Mouse (Mus musculus): ENCODE results near the gene Phykpl.
"Not testable (repeated sequence)": the region's sequence is repeated elsewhere in the genome, so short reads cannot be mapped to it uniquely, and the experiment has no call there.

The Phykpl gene

DNA sequence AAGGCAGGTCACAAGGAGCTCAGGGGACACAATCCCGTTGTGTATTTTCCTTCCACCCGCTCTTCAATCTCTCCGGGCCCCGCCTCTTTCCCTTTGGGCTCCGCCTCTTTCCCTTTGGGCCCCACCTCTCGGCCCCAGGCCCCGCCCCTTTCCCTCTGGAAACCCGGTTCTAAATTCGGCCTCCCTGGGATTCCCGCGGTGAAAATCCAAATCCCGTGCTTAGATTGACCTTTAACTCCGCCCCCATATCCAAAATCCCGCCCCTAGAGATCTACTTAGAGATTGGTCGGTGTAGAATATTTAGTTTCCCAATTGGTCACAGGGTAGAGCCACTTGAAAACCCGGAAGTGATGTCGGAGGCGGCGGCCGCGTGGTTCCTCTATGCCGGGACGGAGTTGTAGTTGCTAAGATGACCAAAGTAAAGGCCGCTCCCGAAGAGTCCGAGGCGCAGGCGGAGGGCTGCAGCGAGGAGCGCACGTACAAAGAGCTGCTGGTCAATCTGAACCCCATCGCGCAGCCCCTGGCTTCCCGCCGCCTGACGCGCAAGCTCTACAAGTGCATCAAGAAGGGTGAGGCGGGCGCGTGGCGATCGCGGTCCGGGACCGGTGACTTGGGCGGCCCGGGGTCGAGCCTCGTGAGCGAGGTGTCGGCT, 35.0 kb downstream of the Phykpl start, which contains the start of gene Nhp2:
Nhp2 (plus strand) TSS at position 327 of the 652 bp plus-strand sequence.
- peak; percentile 97 to 98 for DNase-seq

DNA sequence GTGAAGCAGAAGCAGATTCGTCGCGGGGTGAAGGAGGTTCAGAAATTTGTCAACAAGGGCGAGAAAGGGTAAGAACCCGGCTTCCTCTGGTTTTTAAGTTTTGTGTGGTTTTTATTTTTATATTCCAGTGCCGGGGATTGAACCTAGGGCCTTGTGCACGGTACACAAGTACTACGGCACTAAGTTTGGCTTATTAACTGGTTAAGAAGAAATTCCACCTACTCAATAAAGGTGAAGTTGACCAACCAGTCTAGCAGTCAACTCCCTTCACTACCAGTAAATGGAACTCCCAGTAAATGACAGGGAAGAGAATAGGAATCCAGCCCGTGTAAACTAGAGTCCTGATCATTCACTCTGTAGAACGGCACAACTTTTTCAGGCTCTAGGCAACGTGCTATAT, 35.5 kb downstream of the Phykpl start:
- DNase-seq, result no peak

DNA sequence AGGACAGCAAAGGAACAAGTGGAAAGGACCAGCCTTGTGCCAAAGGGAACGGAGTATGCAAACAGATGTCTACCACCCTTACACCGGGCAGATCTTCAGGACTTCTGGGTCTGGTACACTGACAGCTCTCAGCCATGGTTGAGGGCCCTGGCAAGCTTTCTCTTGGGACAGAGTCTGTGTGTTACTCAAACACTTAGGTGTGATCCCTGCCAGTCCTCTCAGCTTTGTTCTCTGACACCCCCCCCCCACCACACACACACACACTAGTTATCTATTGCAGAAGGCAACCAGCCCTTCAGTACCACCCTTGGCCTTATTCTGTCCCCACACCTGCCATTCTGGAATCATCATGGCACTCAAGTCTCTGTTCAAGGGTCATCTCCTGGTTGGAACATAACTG, 37.2 kb downstream of the Phykpl start:
- DNase-seq, result no peak

- peak; percentile 68 to 72 for DNase-seq
Observed at GRCm38 (mm10) chr11:51622971-51623491, 38.5 kb downstream of the Phykpl start.

- no peak for DNase-seq
Observed at GRCm38 (mm10) chr11:51625187-51625820, 40.7 kb downstream of the Phykpl start.

DNA sequence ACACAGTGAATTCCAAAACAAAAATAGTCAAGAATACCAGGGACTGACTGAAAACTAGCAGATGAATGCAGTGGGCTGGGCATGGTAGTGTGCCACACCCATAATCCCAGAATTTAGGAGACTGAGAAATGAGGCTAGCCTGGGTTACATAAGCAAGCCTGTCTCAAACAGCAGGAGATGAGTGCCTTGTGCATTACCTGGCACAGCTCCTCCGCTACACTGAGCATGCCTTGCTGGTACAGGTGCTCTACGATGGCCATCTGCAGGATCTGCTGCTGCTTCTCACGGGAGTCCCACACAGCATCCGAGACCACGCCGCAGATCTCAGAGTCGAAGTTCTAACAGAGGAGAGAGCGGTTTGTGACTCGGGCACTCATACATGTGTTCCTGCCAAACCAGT, 42.9 kb downstream of the Phykpl start:
- no peak for DNase-seq

- DNase-seq, result no peak
Observed at GRCm38 (mm10) chr11:51627907-51628306, 43.4 kb downstream of the Phykpl start.

DNA sequence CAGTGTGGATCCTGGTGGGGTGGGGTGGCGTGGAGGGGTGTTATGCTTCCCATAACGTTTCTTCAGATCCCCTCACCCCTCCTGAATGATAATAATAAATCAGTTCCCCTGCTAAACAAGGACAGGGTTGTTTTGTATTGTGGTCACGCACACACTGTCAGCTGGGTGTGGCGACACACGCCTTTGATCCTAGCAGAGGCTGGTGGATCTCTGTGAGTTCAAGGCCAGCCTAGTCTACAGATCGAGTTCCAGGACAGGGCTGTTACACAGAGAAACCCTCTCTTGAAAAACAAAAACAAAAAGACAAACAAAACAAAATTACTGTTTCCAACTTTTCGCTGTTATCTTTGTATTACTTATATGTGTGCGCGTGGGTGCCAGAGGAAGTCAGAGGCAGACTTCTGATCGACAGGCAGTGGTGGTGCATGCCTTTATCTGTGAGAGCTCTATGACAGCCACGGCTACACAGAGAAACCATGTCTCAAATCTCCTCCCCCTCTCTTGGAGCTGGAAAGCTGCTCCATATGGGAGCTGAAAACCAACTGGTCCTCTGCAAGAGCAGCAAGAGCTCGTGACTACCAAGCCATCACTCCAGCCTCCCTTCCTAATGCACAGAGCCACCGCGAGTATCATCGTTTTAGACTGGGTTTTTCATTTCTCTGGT, 45.2 kb downstream of the Phykpl start:
- DNase-seq, result no peak

DNA sequence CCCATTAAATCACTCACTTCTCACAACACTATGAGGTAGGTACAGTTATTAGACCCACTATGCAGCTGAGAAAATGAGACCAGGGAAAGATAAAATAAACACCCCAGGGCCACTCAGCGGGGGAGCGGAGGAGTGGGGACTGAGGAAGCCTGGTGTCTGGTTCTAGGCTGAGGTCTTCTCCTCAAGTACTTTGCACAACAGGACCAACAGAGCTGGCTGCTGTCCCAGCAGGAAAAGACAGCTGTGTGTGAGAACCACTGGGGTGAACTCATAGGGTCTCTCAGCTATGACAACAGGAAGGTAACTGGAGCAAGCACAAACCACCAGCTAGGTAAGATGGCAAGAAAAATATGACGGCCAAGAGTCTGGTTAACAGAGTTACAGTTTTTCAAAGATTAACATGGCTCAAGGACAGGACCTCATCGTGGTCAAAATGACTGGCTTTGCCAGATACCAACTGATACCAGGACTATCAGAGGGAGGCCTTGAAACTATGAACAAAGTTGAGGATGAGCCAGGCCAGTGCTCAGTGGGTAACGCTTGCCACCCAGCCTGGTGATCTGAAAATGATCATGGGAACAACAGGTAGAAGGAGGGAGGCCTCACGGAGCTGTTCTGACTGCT, 47.7 kb downstream of the Phykpl start:
- no peak for DNase-seq

GRCm38 (mm10) chr11:51633200-51633599, 48.6 kb downstream of the Phykpl start:
- DNase-seq, result not testable (repeated sequence)

DNA sequence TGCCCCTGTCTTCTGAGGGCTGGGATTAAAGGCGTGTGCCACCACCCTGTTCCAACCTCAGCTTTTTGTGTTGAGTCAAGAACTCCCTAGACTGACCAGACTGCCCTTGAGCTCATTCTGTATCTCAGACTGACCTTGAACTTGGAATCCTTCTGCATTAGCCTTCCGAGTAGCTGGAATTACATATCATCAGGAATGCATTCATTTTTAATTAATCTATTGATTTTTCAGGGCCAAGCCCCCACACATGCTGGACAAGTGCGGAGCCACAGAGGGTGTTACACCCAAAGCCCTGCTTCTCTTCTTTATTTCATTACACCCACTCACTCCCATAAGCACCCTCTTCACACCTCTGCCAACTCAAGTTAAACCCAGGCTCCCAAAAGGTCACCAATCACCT, 49.2 kb downstream of the Phykpl start:
- DNase-seq, result no peak

DNA sequence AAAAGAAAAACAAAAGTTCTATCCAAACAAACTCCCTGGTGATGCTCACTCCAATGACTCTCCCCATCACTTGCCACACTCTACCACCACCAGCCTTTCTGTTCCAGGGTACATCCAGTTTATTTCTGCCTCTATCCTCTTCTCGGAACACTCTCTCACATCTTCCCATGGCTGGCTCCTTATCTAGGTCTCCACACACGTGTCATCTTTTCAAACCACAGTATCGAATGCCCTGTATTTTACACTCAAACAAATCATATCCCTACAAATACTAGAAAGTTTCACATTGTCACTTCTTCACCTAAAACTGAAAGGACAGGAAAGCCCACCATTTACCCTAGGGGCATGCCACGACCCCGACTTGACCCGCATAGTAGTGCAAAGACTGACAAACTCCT, 50.6 kb downstream of the Phykpl start:
- DNase-seq, result no peak

- peak; percentile 90 to 93 for DNase-seq
Observed at GRCm38 (mm10) chr11:51635525-51636322, 51.2 kb downstream of the Phykpl start, which contains the start of gene Rmnd5b. TSS of gene Rmnd5b (minus strand) at chr11:51635896.

GRCm38 (mm10) chr11:51636323-51636684, 51.7 kb downstream of the Phykpl start:
- DNase-seq, result peak; percentile 63 to 76

DNA sequence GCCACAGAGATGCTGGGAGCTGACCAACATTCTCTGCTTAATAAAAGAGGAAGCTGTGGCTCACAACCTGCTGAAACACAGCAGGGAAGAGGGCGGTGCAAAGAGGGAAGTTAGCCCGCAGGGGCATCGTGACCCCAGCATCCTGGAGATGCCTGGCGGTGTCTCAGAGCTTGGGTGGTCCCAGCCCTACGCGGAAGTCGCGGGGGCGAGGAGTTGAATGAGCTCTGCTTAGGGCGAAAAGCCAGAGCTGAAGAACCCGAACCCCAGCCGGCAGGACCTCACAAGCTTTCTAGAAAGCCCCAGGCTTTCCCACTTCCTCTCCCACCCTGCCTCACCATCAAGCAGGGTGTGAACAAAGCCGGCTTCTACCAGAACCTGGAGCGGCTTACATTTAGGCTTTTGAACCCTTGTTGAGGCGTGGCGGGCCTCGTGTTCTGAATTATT, 53.4 kb downstream of the Phykpl start:
- peak; percentile 59 to 63 for DNase-seq

- DNase-seq, result no peak
Observed at GRCm38 (mm10) chr11:51638497-51638896, 53.9 kb downstream of the Phykpl start.

- peak; percentile 69 to 80 for DNase-seq
Observed at GRCm38 (mm10) chr11:51640748-51641147, 56.2 kb downstream of the Phykpl start.

DNA sequence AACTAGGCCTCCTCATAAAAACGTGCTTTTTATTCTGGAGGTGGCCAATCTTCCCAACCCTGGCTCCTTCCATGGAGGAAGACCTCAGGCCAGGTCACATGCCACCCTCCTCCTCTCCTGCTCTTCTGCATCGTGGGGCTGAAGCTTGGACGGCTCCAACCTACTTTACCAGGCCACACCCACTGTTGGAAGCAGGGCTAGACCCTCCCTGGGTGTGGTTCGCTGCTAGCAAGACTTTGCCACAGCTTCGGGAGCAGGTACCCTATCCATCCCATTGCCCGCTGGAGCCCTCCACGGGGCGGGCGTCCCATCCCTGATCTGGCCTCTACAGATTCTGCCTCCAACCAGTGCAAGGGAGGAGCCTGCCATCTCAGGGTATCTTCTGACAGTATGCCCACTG, 58.6 kb downstream of the Phykpl start:
- DNase-seq, result peak in 1 of 2 experiments; percentile 19

DNA sequence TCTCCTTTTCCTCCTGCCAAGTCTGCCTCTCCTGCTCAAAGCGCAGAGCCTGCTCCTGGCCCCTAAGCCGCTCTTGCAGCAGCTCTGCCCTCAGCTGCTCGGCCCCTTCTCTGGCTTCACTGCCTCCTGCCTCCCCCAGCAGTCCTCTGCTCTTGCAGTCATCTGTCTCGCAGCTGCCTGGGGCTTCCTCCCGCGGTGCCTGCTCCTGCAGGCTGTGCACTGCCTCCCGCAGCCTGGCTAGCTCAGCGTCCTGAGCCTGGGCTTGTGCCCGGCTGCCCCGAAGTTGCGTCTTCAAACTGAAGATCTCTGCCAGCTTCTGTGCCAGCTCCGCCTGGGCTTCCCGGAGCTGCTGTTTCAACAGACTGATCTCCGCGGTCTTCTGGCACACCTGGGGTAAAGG, 59.2 kb downstream of the Phykpl start:
- no peak for DNase-seq

GRCm38 (mm10) chr11:51644217-51644616, 59.7 kb downstream of the Phykpl start:
- DNase-seq, result peak; percentile 27 to 35

DNA sequence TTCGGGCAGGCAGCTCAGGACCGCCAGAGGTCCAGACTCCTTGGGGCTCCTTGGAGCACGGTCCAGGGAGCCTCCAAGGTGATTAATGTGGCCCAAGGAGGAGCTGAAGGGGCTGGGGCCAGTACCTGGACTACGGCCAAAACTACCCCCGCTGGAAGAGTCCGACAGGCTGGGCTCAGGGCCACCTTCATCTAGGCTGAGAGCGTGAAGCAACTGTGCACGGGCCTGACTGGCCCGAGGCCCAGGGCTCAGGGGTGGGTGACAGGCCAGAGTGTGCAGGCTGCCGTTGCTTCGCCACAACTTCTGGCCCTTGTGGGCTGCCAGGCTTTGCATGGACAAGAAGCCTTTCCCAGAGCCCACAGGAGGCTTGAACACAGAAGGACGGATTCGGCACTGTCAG, 60.7 kb downstream of the Phykpl start:
- no peak for DNase-seq

DNA sequence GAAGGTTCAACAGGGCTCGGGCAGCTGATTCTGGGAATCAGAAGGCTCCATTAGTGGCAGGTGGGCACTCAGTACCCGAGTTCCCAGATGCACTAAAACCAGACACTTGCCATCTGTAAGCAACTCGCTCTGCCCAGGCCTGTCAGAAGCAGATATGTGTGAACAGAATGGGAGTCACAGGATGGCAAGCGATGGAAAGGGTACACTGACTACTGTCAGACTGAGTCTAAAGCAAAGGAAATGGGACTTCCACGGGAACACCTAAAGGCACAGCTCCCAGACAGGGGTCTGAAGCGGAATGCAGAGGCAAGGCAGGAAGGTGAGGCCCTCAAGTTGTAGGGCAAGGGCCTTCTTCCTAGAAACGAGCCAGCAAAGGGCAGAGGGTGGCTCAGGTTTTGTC, 61.7 kb downstream of the Phykpl start:
- no peak for DNase-seq

All from lung, adult 18-20 months (tissue).